Mouse (Mus musculus) MEL (cell line): ENCODE data around the gene Gm13090. TPM values are rescaled to one million over a fixed set of nuclear protein-coding genes. Genes with fewer than 3 reads are reported as not detected.

Experiments used
- DNase-seq: peaks from one replicate; pipeline ENCODE4 v3.0.0; 2011; ENCODE audit warnings: low read depth, low spot score
- H3K27ac ChIP-seq: 2 replicates; pipeline ENCODE4 v1.5.1; 2012; ENCODE audit warnings: low read depth, mild to moderate bottlenecking, control low read depth, low read length, moderate library complexity; ENCODE audit not compliant: control insufficient read depth
- H3K27me3 ChIP-seq, 2 experiments: fragments of 150-350 bp in 1 of 2; sonication (generic) in 1 of 2; 2 replicates each; pipeline ENCODE4 v1.6.1; 2012; ENCODE audit warnings: low read length in 2 of 2, mild to moderate bottlenecking in 2 of 2, improper control_type of control experiment in 1 of 2, moderate library complexity in 1 of 2; ENCODE audit not compliant: insufficient read depth in 2 of 2, control insufficient read depth in 1 of 2
- H3K36me3 ChIP-seq, 2 experiments: 2 replicates each; pipeline ENCODE4 v1.6.1; 2012 to 2014; ENCODE audit warnings: low read length in 2 of 2, improper control_type of control experiment in 1 of 2, inconsistent platforms in 1 of 2, mild to moderate bottlenecking in 1 of 2; ENCODE audit not compliant: insufficient read depth in 2 of 2, control insufficient read depth in 1 of 2
- H3K4me1 ChIP-seq, 2 experiments: fragments of 150-350 bp in 1 of 2; sonication (generic) in 1 of 2; 2 replicates each; pipeline ENCODE4 v1.6.1; 2012; ENCODE audit warnings: low read length in 2 of 2, improper control_type of control experiment in 1 of 2, mild to moderate bottlenecking in 1 of 2; ENCODE audit not compliant: insufficient read depth in 2 of 2, control insufficient read depth in 1 of 2
- H3K4me3 ChIP-seq, 2 experiments: fragments of 150-350 bp in 1 of 2; sonication (generic) in 1 of 2; 2 replicates each; pipeline ENCODE4 v1.5.1; 2012; ENCODE audit warnings: low read depth in 2 of 2, low read length in 2 of 2, mild to moderate bottlenecking in 2 of 2, moderate library complexity in 2 of 2, control low read depth in 1 of 2, improper control_type of control experiment in 1 of 2; ENCODE audit not compliant: control insufficient read depth in 1 of 2, insufficient read depth in 1 of 2
- H3K79me2 ChIP-seq: 2 replicates; pipeline ENCODE4 v1.6.1; 2012; ENCODE audit warnings: mild to moderate bottlenecking, low read length, moderate library complexity; ENCODE audit not compliant: control insufficient read depth, poor library complexity, insufficient read depth
- H3K9ac ChIP-seq: 2 replicates; pipeline ENCODE4 v1.6.1; 2012; ENCODE audit warnings: low read depth, mild to moderate bottlenecking, control low read depth, low read length, moderate library complexity; ENCODE audit not compliant: control insufficient read depth, poor library complexity, severe bottlenecking
- H3K9me3 ChIP-seq: fragments of 150-350 bp; sonication (generic); replicated peaks from 2 replicates; pipeline ENCODE4 v1.6.1; 2012; ENCODE audit warnings: mild to moderate bottlenecking, low read length, improper control_type of control experiment, moderate library complexity; ENCODE audit not compliant: insufficient read depth
- CTCF ChIP-seq, 3 experiments: IDR thresholded peaks in 2 of 3; conservative IDR thresholded peaks in 1 of 3; 2 replicates each; pipeline ENCODE4 v1.5.1; 2011 to 2012; ENCODE audit warnings: low read length in 3 of 3, low read depth in 2 of 3, mild to moderate bottlenecking in 2 of 3, improper control_type of control experiment in 1 of 3, inconsistent platforms in 1 of 3, mixed read lengths in 1 of 3, moderate library complexity in 1 of 3; ENCODE audit not compliant: control insufficient read depth in 1 of 3, insufficient read depth in 1 of 3, poor library complexity in 1 of 3, severe bottlenecking in 1 of 3
- E2F4 ChIP-seq: IDR thresholded peaks from 2 replicates; pipeline ENCODE4 v1.6.1; 2011; ENCODE audit warnings: low read depth, low read length, improper control_type of control experiment, borderline replicate concordance
- ELF1 ChIP-seq: IDR thresholded peaks from 2 replicates; pipeline ENCODE4 v1.6.1; 2014; ENCODE audit warnings: low read depth, mild to moderate bottlenecking, inconsistent platforms, low read length, improper control_type of control experiment, moderate library complexity
- EP300 ChIP-seq, 2 experiments: IDR thresholded peaks; 2 replicates each; pipeline ENCODE4 v1.6.1; 2011; ENCODE audit warnings: improper control_type of control experiment in 2 of 2, low read length in 2 of 2, low read depth in 1 of 2, mild to moderate bottlenecking in 1 of 2
- GABPA ChIP-seq: IDR thresholded peaks from 2 replicates; pipeline ENCODE4 v1.6.1; 2012; ENCODE audit warnings: low read depth, mild to moderate bottlenecking, inconsistent platforms, low read length, improper control_type of control experiment, moderate library complexity
- GATA1 ChIP-seq: IDR thresholded peaks from 2 replicates; pipeline ENCODE4 v1.6.1; 2011; ENCODE audit warnings: low read depth, low read length, improper control_type of control experiment
- MAX ChIP-seq: IDR thresholded peaks from 2 replicates; pipeline ENCODE4 v1.6.1; 2011; ENCODE audit warnings: low read length, improper control_type of control experiment
- MEF2A ChIP-seq: IDR thresholded peaks from 2 replicates; pipeline ENCODE4 v1.6.1; 2014; ENCODE audit warnings: low read depth, mild to moderate bottlenecking, inconsistent platforms, low read length, improper control_type of control experiment; ENCODE audit not compliant: poor library complexity, insufficient replicate concordance, severe bottlenecking; ENCODE audit errors: extremely low read depth
- MXI1 ChIP-seq: IDR thresholded peaks from 2 replicates; pipeline ENCODE4 v1.6.1; 2011; ENCODE audit warnings: mild to moderate bottlenecking, low read depth, low read length, improper control_type of control experiment
- MYB ChIP-seq: IDR thresholded peaks from 2 replicates; pipeline ENCODE4 v1.6.1; 2011; ENCODE audit warnings: mild to moderate bottlenecking, low read depth, low read length, improper control_type of control experiment
- MYC ChIP-seq: IDR thresholded peaks from 2 replicates; pipeline ENCODE4 v1.6.1; 2011; ENCODE audit warnings: low read depth, mild to moderate bottlenecking, low read length, improper control_type of control experiment, moderate library complexity
- NELFE ChIP-seq: IDR thresholded peaks from 2 replicates; pipeline ENCODE4 v1.6.1; 2011; ENCODE audit warnings: low read depth, low read length, improper control_type of control experiment
- SMC3 ChIP-seq: IDR thresholded peaks from 2 replicates; pipeline ENCODE4 v1.6.1; 2011; ENCODE audit warnings: low read depth, low read length, improper control_type of control experiment
- TAL1 ChIP-seq: IDR thresholded peaks from 2 replicates; pipeline ENCODE4 v1.6.1; 2012; ENCODE audit warnings: mild to moderate bottlenecking, inconsistent platforms, low read length, moderate library complexity, mixed read lengths
- TCF12 ChIP-seq: IDR thresholded peaks from 2 replicates; pipeline ENCODE4 v1.6.1; 2014; ENCODE audit warnings: low read depth, mild to moderate bottlenecking, inconsistent platforms, low read length, improper control_type of control experiment, moderate library complexity
- UBTF ChIP-seq: IDR thresholded peaks from 2 replicates; pipeline ENCODE4 v1.6.1; 2012; ENCODE audit warnings: low read depth, mild to moderate bottlenecking, inconsistent platforms, low read length, improper control_type of control experiment, moderate library complexity, borderline replicate concordance; ENCODE audit not compliant: insufficient read depth
- USF1 ChIP-seq: IDR thresholded peaks from 2 replicates; pipeline ENCODE4 v1.6.1; 2014; ENCODE audit warnings: low read depth, mild to moderate bottlenecking, inconsistent platforms, low read length, improper control_type of control experiment, moderate library complexity
- USF2 ChIP-seq, 2 experiments: IDR thresholded peaks; 2 replicates each; pipeline ENCODE4 v1.6.1; 2011 to 2012; ENCODE audit warnings: improper control_type of control experiment in 2 of 2, low read length in 2 of 2, borderline replicate concordance in 1 of 2, inconsistent platforms in 1 of 2, low read depth in 1 of 2, mild to moderate bottlenecking in 1 of 2; ENCODE audit not compliant: insufficient read depth in 1 of 2
- ZKSCAN1 ChIP-seq: IDR thresholded peaks from 2 replicates; pipeline ENCODE4 v1.6.1; 2012; ENCODE audit warnings: low read depth, mild to moderate bottlenecking, inconsistent platforms, low read length, improper control_type of control experiment, moderate library complexity
- ZMIZ1 ChIP-seq: IDR thresholded peaks from 2 replicates; pipeline ENCODE4 v1.6.1; 2012; ENCODE audit warnings: low read depth, mild to moderate bottlenecking, inconsistent platforms, low read length, improper control_type of control experiment, moderate library complexity
- polyA plus RNA-seq, 2 experiments: library from polyadenylated mRNA; stranded (reverse) in 1 of 2; unstranded in 1 of 2; fragments of >175 nt in 1 of 2; fragments of >200 nt in 1 of 2; gene quantifications; 2 replicates each; pipeline versions ENCODE4 v1.2.1 to v1.2.4; 2012; ENCODE audit warnings: low replicate concordance in 2 of 2, low read depth in 1 of 2; ENCODE audit not compliant: insufficient read length in 2 of 2, insufficient read depth in 1 of 2, missing spikeins in 1 of 2
- total RNA-seq: library from RNA; depleted of rRNA; stranded (reverse); fragments of 300-350 nt; gene quantifications from 2 replicates; pipeline ENCODE4 v1.2.3, GENCODE M21; 2012

Gene Gm13090
- total and polyA plus RNA-seq, 3 experiments: not detected

DNA sequence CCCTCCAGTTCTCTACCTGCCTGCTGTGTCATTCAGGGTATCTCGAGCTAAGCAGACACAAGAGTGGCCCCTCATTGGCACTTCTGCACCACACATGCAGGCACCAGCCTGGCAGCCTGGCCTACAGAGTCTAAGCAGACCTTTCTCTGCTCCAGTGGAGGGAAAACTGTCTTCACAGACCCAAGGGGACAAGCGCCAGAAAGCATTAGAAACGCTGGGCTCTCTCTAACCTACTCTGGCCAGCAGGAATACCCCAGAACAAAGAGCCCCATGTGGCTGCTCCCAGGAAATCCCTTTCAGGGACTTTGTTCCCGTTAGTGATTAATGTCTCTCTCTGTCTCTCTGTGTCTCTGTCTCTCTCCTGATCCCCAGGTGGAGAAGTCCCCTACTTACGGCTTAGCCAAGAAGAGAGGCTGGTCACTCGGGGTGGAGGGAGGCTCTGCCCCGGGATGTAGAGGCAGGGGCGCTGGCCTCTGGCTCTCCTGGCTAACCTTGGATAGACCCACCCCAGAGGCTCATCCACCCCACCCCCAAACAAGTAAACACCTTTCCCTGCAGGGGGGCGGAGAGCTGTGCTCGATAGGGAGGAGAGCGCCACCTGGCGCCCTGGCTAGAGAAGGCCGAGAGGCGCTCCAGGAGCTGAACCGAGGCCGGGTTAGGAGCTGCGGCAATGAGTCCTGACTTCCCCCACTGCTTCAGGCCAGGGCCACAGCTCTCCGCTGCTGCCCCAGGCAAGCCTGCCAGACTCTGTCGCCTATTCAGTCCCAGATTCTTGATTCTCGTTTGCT is 49.9 kb downstream of the Gm13090 start:
- Histone ChIP-seq H3K4me3 (no peak overlapping the region), H3K27me3 (no peaks in the 10 kb centered on the region), H3K36me3 (no peaks in the 10 kb centered on the region), H3K9ac (no peak overlapping the region), H3K79me2 (no peaks in the 10 kb centered on the region), H3K9me3 (no peaks in the 10 kb centered on the region), H3K27ac (no peak overlapping the region), H3K4me1 (no peaks in the 10 kb centered on the region)
- no peak for DNase-seq
- TF ChIP-seq MYB (no peak), ZMIZ1 (no peak), ELF1 (no peak), NELFE (no peak), ZKSCAN1 (no peak), GATA1 (no peak), MYC (no peak), SMC3 (no peak), TAL1 (no peak), EP300 (IDR thresholded peaks at IDR 0.05; ENCODE audit: low read depth in 1 of 2, low read length in 2 of 2) (no peak), GABPA (no peak), MAX (no peak), UBTF (no peak), USF2 (IDR thresholded peaks at IDR 0.05; ENCODE audit: borderline replicate concordance in 1 of 2, insufficient read depth in 1 of 2, low read depth in 1 of 2, low read length in 2 of 2) (no peak), MEF2A (no peak), USF1 (no peak), TCF12 (no peak), CTCF (IDR thresholded peaks at IDR 0.05 in 2 of 3, conservative IDR thresholded peaks at IDR 0.05 in 1 of 3; ENCODE audit: control insufficient read depth in 1 of 3, insufficient read depth in 1 of 3, low read depth in 2 of 3, low read length in 3 of 3, poor library complexity in 1 of 3, severe bottlenecking in 1 of 3) (no peak), E2F4 (no peak), MXI1 (no peak)
